Mouse (Mus musculus) urinary bladder, postnatal 36 days (tissue): ENCODE measurements around the gene Atad3a.
"Not testable (repeated sequence)": the region's sequence is repeated elsewhere in the genome, so short reads cannot be mapped to it uniquely, and the experiment has no call there.

ENCODE experiments used
- DNase-seq, 2 experiments: peaks; one replicate each; pipeline ENCODE4 v3.0.0; 2022; ENCODE audit warnings: low spot score in 2 of 2, mixed read lengths in 1 of 2

Gene Atad3a

DNA sequence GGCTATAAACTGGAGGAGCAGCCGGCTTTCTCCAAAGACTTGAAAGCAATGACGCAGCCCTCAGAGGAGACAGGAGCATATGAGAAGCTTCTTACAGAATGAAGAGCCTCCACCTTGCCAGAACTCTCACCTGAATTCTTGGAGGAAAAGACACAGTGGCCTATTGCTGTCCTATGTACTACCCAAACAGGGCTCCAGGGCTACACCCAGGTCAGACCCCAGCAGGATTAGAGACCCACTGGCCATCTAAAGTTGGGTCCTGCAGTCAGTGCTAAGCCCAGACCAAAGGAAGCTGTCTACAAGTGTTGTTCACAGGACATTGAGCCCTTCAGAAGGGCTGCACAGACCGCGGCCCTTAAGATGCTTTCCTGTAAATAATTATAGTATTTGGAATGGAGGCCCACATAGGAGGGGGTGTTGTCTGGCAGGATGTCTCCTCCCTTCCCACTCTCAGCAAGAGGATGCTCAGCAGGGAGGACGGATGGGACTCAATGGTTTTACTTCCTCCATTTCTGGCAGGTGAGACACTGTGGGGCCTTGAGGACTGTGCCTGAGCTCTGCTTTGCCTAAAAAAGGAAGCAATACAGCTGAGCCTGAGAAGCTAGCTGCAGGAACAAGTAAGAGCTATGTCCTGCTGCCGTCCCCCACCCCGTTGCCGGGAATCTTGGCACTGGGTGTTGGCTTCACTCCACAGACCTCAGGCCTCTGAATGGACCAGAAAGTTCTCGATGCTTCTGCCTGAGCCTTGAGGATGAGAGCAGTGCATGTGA is 14.3 kb upstream of the Atad3a start:
- peak in 1 of 2 experiments; percentile 59 for DNase-seq

DNA sequence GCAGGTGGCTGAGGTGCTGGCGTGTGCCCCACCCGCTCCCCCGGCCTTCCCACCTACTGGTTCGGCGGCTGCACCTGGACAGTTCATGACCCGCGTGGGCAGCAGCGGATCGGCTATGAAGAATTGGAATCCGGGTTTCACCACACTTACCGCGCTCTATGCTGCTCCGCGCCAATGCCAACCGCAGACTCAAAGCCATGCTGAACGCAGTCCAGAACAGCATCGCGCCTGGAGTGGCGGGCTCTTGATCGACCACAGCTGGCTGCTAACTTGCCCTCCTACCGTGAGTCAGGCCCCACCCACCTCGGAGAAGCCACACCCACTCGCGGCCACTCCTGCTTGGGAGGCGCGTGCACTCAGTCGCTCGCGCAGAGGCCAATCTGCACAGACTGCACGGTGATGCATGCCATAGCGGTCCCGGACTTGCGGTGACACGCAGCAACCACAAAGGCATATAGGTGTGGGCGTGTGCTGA is 13.4 kb upstream of the Atad3a start, which contains the start of gene Vwa1:
Gene Vwa1, minus strand, starts transcription at position 419 of the 475 bp plus-strand sequence.
- peak; percentile 92 to 94 for DNase-seq

DNA sequence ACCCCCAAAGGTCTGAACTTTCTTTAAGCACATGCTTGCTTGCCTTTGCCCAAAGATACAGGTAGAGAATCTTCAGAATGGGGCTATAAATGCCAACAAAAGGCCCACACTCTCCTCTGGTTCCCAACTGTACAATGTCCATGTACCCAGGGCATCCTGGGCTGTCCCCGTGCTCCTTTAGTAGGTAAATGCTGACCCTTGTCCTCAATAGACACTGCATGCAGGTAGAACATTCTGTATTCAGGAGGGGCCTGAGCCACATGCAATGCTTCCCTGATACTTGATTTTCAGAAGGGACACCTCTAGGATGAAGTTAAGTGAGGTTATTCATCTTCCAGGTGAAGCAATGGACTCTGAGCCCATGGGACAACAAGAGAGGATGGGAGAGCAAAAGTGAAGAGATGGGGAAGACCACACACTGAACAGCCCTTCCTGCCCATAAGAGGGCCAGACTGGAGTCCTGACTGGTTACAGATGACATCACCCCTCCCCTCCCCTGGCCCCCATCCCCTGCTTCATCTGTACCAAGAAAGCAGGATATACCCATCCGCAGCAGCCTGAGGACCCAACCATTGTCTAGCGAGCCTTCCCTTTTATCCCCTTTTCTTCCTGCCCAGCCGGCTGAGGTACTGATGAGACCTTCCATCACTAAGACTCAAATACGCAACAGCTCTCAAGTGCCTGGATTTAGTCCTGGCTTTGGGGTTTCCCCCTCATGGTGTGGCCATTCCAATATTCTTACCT is 12.6 kb upstream of the Atad3a start:
- no peak for DNase-seq

DNA sequence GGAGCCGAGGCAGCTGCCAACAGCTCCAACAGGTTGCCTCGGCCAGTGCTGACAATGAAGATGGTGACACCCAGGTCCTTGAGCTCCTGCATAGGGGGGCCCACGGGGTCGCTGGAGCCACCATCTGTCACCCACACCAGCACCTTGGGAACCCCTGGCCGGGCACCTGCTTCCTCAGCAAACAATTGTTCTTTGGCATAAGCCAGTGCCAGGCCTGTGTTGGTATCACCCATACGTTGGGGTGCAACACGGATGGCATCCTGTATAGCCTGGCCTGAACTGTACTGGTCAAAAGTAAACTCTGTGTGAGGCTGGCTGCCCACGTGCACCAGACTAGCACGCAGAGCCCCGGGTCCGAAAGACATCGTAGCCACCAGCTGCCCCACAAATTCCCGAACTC is 11.9 kb upstream of the Atad3a start:
- DNase-seq, result no peak

DNA sequence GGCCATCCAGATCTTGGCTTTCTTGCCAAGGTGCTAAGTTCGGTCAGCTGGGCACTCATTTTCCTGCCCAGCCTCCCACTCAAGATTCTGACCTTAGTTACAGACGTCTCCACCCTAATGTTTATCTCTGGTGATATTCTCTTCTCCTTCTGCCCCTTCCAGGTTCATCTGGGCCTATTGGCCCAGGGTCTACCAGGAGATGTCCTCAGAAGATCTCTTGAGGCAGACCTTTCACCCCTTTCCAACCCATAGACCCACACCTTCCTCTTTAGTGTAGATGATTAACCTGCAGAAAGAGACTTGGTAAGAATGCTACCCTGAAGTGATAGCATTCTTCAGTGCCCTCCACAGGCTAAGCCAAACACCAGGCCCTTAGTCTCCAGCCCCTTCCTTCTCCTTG is 10.8 kb upstream of the Atad3a start:
- DNase-seq, result no peak

DNA sequence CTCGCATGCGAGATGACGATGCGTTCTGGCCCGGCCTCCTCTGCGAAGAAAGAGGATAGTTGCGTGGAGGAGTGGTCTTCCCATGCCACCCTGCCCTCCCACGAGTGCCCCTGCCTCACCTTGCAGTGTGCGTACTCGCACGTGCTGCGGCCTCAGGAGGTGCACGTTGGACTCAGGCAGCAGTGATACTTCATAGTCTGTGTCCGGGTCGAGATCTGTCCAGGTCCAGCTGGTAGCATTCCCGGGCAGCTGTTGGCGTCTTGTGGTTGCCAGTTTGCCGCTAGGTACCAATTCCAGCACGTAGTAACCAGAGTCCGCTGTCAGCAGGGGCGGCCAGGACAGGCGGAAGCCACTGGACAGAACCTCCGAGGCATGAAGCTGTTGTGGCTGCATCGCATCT is 9.7 kb upstream of the Atad3a start:
- no peak for DNase-seq

DNA sequence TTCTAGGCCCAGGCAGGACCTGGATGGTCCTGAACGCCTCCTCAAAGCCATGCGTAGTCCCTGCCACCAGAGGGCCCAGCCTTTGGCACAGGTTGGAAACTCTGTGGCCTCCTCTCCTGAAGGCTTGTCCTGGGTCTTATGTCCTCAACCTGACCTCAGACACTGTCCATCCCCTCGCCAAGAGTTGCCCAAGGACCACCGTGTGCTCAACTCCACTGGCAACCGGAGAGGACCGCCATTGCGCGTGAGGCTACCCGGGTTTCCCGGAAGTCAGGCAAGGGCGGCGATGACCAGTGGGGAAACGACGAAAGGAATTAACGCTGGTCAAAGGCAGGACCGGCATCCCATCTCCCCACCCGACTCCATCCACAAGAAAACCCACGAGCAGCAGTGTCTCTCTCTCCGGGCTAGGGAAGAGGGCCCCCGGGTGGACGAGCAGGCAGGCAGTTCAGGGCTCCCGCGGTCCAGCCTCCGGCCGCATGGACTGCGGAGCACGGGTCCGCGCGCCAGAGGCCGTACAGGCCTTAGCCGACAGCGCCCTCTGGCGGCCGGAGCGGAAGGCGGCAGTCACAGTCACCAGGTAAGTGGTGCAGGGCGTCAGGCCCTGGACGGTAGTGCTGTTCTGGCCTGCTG is 9.1 kb upstream of the Atad3a start:
- DNase-seq, result peak; percentile 90 to 91

DNA sequence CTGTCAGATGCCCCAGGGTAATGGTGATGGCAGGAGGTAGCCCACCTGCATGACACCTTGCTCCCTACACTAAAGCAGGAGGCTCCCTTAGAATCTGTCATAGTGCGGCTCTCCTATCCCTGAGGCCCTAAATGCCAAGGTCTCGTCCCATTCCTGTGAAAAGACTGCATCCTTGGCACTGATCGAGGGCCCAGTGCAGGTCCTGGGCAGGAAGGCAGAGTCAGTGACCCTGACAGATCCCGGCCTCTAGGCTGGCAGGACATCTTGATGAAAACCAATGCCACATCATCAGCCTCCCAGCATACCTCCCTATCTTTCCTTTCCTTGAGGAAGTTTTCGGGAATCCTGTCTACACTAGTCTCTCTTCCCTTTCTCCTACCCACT is 8.6 kb upstream of the Atad3a start:
- DNase-seq, result no peak

DNA sequence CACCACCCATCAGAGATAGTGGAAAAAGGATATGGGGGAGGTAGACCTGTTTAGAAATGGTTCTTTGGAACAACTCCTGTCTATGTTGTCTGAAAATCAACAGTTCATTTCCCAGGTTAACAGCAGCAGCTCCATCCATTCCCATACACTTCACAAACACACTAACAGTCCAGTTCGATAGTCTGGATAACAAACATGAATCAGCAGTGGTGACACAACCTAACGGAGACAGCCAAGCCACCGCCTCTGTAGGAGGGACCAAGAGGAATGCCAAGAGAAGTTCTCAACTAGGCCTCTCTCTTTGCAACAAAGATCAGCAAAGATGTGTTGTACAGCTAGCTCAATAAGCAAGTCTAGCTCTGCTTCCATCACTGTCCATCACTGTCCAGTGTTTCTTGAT is 1.5 kb upstream of the Atad3a start:
- DNase-seq, result no peak

DNA sequence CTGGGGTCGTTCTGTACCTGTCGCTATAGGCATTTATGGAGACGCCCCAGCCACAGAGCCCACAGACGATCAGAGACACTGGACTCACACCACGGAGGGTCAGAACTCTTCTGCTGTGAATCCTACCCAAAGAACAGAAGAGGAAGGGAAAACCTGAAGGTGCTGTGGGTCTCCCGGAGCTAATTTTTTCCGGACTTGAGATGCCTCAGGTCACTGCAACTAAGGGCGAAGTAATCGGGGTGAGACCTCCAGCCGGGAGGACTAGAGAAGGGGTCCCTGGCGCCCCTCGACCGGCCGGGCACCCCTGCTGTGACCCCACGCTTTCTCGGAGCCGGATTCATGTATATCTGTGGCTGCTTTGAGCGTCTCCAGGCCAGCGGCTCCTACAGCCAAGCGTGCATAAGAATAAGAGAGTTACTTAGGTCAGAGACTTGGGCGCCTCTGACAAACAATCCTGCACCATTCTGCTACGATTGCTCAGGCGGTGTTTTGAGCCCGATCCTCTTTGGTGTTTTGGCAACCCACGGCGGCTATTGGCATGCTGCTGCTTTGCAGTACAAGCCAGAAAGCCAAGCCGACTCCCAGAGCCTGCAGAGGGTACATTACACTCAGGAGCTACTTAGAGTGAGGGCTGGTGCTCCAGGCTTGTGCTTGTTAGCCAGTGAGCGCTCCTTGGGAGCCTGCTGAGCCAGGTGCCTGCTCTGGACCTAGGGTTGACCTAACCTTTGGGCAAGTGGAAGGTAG is 635 bp upstream of the Atad3a start:
- peak in 1 of 2 experiments; percentile 27 for DNase-seq

DNA sequence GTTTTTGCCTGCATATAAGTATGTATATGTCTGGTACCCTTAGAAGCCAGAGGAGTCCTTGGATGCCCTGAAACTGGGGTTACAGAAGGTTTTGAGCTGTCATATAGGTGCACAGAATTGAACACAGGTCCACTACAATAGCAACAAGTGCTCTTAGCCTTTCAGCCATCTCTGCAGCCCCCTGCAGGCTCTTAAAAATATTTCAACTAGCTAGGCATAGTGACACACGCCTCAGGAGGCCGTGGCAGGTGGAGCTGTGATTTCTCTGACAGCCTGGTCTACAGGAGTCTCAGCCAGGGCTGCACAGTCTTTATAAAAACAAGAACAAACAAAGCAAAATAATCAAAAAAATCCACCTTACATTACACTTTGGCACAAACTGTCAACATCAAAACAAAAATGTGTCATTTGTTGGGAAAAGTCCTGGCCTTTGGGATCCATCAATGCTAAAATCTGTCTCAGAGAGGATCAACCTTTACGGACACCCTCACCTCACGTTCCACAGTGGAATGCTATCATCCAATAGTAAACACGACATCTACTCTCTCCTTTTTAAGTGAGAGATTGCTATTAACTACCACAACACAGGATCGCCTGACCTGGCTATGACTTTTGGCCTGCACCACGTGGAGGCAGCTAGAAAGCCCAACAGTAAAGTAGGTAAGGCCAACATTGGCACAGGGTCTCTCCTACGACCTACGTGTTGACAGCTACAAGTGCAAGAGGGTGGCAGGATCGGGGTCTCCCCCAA is 856 bp downstream of the Atad3a start:
- DNase-seq, result no peak

DNA sequence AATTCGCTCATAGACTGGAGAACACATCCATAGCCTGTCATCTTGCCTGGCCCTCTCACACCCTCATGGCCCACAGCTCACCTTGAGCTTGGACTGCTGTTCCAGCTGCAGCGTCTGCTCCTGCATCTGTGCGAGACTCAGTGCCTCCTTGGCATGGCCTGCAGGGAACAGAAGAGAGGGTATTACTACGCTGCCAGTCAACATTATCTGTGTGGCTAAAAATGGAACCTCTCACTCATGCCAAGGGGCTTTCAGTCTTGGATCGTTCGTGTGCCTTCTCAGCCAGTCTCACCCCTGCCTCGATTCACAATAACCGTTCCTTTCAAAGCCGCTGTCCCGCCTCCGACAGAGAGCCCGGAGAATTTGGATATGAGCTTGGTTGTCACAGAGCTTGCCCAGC is 3.9 kb downstream of the Atad3a start:
- DNase-seq, result no peak

DNA sequence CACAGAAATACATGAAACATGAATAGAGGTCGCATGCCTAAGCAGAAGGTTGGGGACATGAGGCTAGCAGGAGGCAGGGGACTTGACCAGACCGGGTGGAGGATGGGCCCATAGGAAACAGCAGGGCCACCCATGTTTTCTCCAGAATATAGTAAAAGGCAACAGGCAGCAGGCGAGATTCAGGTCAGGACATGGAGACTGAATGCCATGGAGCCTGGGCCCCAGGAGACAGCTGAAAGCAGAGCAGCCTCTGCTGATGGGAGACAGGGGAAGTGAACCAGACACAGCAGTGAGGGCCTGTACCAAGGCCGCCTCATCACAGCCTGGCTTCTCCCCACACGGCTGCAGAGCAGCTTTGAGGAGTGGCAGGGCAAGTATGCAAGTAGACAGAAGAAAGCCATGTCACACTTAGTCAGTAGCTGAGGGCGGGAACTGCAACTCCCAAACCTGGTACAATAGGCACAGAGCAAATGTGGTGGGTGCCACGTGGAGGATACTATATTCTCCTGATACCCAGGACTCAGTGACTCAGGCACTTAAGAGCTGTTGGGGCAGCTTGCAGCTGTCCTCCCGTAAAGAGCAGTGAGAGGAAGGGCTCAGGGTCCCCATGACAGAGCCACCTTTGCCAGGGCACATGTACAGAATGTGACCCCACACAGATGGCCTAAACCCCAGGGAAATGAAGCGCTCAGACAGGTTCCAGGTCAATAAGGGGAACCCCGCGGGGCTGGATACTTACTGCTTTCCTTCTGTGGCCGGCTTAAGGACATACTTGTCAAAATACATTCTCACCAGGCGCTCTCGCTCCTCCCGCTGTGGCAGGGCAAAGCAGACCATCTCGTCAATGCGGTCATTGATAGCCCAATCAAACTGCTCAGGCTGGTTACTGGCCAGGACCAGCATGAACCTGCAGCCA is 14.1 kb downstream of the Atad3a start:
- DNase-seq, result no peak

DNA sequence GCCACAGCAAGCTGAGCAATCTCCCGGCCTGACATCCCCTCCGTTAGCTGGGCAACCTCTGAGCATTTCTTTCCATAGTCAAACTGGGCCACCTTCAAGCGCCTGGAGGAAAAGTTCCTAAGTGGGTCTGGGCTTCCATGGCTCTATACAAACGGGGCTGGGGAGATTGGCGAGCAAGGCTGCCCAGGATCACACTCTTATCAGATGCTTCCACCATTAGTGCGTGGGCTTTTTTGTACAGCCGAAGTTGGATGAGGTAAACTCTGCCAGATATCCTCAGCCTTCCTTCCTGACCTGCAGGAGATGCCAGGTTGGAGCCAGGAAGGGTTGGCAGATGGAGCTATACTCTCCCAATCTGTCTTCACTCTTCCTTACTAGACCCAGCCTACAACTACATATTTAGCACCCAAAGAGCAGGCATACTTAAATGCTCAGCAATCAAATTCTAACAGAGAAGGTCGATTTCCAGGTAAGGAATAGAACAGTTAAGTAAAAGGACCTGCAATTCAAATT is 14.8 kb downstream of the Atad3a start:
- no peak for DNase-seq

DNA sequence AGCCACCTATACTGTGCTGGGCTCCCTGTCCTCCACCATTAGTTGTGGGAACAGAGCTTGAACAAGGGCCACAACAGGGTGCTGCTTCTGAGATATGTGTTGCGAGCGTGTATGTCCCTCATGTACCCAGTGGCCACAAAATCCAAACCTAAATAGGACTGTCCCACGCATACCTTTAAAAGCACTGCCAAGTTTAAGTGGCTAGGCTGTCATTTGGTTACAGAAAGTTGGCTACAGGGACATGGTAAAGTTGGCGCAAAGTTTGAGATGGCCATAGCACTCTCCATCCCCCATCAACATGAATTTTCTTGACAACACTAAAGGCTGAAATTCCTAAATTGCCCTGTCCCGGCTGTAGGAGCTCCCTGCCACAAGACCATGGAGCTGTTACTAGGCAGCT is 15.8 kb downstream of the Atad3a start:
- DNase-seq, result no peak

DNA sequence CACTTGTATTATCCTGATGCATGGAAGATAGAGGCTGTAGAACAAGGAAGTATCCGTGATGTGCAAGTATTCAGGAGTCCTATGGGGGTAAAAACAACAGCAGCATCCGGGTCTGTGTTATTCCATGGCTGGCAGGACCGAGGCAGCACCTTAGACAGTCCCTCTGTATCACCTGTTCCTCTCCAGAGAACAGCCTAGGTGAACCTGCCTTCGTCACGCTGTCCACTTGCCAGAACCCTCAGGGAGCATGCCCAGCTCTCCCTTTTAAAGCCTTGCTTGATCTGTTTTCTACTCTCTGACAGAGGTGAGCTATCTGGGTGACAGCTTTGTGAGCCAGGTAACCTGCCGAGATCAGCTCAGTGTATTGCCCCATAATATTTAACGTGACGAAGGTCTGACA is 16.4 kb downstream of the Atad3a start:
- no peak for DNase-seq

DNA sequence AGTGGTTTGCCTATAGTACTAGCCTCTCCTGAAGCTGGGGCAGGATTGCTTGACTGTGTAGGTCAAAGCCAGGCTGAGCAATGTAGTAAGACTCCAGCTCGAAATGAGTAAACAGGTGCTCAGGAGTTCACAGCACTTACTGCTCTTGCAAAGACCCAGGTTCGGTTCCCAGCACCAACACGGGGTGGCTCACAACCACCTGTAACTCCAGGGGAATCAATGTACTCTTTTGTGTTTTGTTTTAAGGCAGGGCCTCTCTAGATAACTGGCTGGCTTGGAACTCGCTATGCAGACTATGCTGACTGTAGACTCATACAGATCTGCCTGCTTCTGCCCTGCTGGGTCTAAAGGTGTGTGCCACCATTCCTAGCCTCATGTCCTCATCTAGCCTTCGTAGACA is 18.2 kb downstream of the Atad3a start:
- no peak for DNase-seq

DNA sequence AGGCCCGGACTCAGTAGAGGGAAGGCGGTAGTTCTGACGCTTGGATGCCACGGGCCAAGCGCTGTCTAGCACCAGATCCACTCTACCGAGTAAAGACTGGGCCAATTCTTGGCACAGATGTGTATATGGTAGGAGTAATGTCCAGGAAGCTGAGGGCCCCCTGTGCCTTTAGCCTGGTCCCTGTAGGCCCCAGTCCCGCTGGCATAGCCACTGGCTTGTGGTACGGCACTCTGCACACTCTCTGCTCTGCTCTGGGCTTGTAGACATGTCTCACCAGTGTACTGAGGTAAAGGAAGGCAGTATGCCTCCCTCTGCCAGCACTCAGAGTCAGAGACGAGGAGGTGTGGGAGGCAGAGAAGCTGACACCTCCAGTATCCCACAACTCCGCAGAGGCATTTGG is 20.2 kb downstream of the Atad3a start:
- not testable (repeated sequence) for DNase-seq

DNA sequence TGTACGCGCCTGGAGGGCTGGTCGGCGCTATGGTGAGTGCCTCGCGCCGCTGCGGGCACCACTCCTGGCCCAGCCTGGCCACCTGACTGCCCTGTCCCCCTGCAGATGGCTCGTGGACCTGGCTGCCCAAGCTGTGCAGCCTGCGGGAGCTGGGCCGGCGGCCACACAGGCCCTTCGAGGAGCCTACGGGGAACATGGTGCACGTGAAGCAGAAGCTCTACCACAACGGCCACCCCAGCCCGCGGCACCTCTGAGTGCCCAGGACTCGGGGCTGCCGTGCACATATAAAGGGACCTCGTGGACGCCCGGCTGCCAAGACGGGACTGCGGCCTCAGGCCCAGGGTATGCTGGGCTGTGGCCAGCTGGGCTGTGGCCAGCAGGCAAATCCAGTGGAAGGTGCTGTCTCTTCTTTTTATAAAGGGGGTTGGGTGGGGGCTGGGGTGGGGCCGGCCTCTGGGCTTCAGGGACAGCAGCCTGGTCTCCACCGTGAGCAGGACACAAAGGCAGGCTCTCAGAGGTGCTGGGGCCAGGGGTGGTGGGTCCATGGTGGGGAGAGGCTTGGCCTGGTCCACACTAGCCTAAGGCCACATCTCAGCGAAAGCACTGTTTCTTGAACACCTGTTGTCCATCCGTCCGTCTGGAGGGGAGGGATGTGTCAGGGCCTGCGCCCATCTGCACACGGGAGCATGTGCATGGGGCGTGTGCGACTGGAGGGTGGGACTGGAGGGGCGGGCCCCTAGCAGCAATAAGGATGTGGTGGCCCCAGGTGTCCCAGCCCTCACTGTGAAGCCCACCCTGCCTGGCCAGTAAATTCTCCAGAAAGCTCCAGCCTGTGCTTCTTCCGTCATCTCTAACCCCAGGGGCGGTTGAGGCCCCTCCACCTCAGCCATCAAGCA is 20.9 kb downstream of the Atad3a start:
- no peak for DNase-seq
